Mouse (Mus musculus) kidney, adult 18-20 months (tissue): ENCODE results near the gene Kcne4.
"Not testable (repeated sequence)": the region's sequence is repeated elsewhere in the genome, so short reads cannot be mapped to it uniquely, and the experiment has no call there.

Experiments
- DNase-seq: peaks from one replicate; pipeline ENCODE4 v3.0.0; 2021

Kcne4 gene

GRCm38 (mm10) chr1:78816639-78817038 is at the start of gene Kcne4:
TSS of gene Kcne4 (plus strand) at chr1:78816758.
- DNase-seq, result no peak

DNA sequence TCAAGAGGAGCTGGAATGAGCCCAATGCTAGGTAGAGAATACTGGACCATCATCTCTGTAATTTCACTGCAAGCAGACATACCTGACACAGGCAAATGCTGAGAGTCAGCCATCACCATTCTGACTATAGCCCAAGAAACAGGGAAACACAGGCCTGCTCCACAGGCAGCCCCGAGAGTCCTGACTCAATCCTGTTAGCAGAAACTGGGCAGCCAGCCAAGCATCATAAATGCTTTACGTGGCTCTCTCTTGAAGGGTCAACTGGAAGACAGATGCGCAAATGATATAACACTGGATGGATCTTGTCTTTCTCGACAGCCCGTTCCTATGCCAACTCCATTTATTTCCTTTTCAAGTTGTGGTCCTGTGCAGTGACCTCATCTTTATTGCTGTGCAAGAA is 34.7 kb upstream of the Kcne4 start:
- peak; percentile 9 for DNase-seq

GRCm38 (mm10) chr1:78784936-78785335 is 31.6 kb upstream of the Kcne4 start:
- DNase-seq, result not testable (repeated sequence)

- no peak for DNase-seq
Observed at GRCm38 (mm10) chr1:78789744-78790143, 26.8 kb upstream of the Kcne4 start.

GRCm38 (mm10) chr1:78807428-78807827 is 9.1 kb upstream of the Kcne4 start:
- no peak for DNase-seq

DNA sequence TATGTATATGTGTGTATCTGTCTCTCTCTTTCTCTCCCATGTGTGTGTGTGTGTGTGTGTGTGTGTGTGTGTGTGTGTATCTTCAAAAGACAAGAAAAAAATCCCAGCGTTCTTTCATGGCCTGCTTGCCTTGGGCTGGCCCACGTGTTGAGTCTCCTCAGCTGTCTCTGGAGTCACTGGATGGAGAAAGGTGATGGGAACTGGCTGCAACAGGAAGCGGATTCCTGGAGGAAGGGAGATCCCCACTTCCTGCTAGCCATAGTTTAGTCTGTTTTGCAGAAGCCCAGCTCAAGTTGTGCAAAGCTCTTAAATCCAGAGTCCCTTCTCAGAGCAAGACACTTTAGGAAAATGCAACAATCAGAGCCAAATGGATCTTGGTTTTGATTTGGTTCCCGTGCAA is 6.7 kb upstream of the Kcne4 start:
- DNase-seq, result no peak

DNA sequence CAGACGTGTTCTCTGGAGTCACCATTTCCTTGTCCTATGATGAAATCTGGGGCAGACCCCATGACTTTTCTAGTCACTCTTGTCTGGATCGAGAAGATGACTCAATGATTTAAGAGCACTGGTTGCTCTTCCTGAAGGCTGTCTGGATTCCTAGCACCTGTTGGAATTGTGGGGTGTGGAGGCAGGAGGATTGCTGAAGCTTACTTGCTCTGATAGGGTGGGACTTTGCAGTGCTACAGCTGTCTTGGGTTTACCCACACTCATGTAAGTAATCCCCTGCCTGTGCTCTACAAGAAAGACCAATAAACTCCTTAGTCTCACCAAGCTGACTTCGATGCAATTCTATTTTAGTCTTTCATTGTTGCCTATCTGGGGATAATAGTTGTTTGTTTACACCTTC is 5.7 kb upstream of the Kcne4 start:
- DNase-seq, result no peak

DNA sequence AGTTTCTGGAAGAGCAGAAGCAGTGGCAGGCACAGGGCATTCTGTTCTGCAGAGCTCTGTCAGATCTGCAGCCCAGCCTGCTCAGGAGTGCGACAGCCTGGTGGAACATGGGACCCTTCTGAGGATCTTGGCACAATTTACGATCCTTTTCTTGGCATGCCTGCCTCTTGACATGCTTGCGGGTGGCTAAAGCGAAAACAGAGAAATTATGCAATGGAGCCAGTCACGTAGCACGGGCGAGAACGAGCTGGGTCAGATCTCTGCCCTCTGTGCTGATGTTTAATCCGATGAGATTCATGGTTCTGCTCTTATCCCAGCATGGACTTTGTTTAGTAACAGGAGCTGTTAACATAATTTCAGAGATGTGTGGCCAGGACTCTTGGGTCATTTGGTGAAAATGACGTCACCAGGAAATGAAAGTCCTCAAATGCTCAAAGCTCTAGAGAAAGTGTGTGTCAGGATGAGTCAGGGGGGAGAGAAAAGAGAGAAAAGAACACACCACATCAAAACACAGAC is 4.5 kb upstream of the Kcne4 start:
- no peak for DNase-seq

- DNase-seq, result no peak
Observed at GRCm38 (mm10) chr1:78817756-78818155, 1.2 kb downstream of the Kcne4 start.

- no peak for DNase-seq
Observed at GRCm38 (mm10) chr1:78818630-78819526, 2.3 kb downstream of the Kcne4 start.

GRCm38 (mm10) chr1:78819592-78819991 is 3.0 kb downstream of the Kcne4 start:
- no peak for DNase-seq

GRCm38 (mm10) chr1:78820176-78820575 is 3.6 kb downstream of the Kcne4 start:
- no peak for DNase-seq

GRCm38 (mm10) chr1:78821111-78821510 is 4.6 kb downstream of the Kcne4 start:
- DNase-seq, result no peak

DNA sequence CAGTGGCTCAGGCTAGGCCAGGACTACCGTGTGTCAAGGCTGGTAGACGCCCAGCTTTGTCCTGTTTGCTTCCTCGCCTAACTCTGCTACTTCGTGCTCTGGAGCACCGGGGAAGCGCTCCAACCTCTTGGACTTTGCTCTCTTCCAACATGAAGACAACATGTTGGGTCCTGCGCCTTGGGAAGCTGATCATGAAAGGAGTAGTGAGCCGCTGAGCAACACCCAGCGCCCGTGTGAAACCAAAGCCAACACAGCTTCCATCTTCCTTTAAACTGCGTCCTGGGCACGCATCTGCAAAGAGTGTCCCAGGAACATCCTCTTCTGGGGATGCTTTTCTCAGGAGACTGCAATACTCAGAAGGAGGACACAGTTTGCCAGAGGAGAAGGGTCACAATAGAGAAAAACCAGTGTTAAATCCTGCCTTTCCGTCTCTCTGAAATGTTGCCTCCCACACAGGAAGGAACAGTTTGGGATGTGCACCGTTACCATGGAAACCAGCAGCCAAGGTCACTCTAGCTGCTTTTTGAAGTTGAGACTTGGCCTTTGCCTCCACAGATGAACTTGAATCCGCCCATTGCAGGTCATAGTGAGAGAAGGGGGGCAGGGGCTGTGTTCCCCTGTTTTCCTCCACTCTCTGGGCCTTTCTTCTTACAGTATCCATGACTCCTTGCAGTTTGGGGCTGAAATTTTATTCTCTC is 5.3 kb downstream of the Kcne4 start:
- DNase-seq, result no peak

- peak; percentile 59 for DNase-seq
Observed at GRCm38 (mm10) chr1:78825246-78825645, 8.7 kb downstream of the Kcne4 start.

DNA sequence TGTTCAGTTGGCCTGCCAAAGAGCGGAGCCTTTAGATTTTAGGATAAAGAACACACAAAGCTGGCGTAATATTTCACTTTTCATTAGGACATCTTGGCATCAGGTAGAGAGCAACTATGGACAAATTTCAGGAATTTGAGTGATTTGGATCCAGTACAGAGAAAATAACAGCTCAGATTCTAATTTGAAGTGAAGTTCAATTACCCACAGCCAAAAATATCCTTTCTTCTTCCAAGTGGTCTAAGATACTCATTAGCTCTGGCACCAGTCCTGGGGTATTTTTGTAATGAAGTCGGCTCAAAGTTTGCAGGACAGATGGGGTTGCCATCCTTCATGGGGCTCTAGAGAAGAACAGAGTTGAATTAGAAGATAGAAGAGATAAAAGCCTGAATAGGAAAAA is 21.9 kb downstream of the Kcne4 start:
- DNase-seq, result no peak

DNA sequence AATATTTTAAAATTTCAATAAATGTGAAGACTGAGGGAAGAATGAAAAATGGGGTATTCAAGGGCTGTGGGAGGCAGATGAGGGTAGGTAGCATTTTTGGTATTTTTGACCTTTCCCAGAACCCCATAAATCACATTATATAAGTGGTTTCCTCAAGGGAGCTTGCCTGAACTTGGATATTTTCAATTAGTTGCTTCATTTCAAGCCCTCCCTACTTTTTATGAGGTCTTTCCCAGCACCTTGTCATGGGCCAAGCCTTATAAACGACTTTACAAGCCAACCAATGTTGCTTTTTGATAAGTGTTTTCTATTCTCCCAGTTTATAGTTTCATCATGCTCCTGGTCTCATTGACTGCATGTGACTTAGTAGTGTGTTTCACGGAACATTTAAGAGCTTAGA is 24.2 kb downstream of the Kcne4 start:
- no peak for DNase-seq

DNA sequence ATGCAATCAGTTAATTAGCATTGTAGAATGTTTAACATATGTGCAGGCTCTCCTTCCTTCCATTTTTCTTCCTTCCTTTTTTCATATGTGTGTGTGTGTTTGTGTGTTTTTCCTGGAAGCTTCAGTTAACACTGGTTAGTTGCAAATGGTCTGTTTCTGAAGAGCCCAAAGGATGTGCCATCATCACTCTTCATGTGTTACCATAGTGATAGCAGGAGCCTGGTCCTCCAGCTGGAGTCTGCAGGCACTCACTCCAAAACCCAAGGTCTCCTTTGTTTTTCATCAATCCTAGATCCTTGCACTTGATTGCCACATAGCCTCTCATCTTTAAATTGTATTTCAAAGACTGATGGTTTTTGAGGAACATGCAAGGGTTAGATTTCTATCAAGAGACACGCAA is 29.1 kb downstream of the Kcne4 start:
- no peak for DNase-seq

- DNase-seq, result peak; percentile 46
Observed at GRCm38 (mm10) chr1:78846471-78846870, 29.9 kb downstream of the Kcne4 start.

GRCm38 (mm10) chr1:78852408-78853093 is 36.0 kb downstream of the Kcne4 start:
- no peak for DNase-seq

- DNase-seq, result no peak
Observed at GRCm38 (mm10) chr1:78853094-78853445, 36.5 kb downstream of the Kcne4 start.

GRCm38 (mm10) chr1:78854306-78854705 is 37.7 kb downstream of the Kcne4 start:
- no peak for DNase-seq

- DNase-seq, result no peak
Observed at GRCm38 (mm10) chr1:78859573-78859972, 43.0 kb downstream of the Kcne4 start.

GRCm38 (mm10) chr1:78860056-78860455 is 43.5 kb downstream of the Kcne4 start:
- DNase-seq, result peak; percentile 40
